Mouse (Mus musculus) heart, adult 9 months (tissue): ENCODE results near the gene Eif2b4.
"Not testable (repeated sequence)": the region's sequence is repeated elsewhere in the genome, so short reads cannot be mapped to it uniquely, and the experiment has no call there.

Experiments
- DNase-seq, 2 experiments: peaks; one replicate each; pipeline ENCODE4 v3.0.0; 2022; ENCODE audit warnings: low spot score in 2 of 2

The Eif2b4 gene

GRCm38 (mm10) chr5:31192939-31193630 is at the start of gene Eif2b4, which contains the start of gene Snx17:
Gene Eif2b4, minus strand, starts transcription at chr5:31193430.
Gene Snx17, plus strand, starts transcription at chr5:31193227.
- DNase-seq, result peak; percentile 99

DNA sequence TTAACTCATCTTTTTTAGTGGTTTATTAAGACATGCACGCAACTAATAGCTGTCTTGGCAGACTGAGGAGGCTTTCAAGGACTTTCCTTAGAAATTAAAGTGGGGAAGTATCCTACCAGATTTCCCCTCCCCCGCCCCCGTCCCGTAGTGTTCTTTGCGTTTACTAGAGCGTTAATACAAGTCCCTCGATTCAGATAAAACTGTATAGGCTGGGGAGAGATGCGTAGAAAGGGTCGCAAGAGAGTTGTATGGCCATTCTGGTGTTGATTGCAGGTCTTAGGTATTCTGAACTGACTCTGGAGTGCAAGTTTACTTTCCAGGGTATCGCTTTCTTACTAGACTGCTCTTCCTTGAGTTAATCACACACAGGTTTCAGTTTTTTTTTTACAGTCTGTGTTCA is 49.0 kb upstream of the Eif2b4 start:
- DNase-seq, result no peak

DNA sequence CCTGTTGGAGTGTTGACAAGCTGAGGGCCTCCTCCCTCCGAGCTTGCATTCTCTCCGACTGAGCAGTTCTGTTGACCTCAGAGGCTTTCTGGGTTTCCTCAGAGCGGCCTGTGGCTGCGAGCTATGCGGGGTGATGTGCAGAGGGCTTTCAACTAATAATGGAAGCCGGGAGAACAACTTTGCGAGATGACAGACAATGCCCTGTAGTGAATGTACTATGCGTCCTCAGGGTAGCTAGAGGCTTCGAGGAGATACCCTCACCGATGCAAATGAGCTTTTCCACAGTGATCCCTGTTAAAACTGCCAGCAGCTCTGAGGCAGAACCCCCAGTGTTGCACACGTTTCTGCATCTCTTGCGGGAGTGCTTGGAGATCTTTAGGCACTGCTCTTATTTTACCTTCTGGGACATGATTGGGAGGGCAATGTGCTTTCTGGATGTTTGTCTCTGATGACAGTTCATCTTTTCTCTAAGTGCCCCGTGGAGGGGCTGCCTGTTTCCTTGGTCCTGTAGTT is 48.3 kb upstream of the Eif2b4 start:
- no peak for DNase-seq

DNA sequence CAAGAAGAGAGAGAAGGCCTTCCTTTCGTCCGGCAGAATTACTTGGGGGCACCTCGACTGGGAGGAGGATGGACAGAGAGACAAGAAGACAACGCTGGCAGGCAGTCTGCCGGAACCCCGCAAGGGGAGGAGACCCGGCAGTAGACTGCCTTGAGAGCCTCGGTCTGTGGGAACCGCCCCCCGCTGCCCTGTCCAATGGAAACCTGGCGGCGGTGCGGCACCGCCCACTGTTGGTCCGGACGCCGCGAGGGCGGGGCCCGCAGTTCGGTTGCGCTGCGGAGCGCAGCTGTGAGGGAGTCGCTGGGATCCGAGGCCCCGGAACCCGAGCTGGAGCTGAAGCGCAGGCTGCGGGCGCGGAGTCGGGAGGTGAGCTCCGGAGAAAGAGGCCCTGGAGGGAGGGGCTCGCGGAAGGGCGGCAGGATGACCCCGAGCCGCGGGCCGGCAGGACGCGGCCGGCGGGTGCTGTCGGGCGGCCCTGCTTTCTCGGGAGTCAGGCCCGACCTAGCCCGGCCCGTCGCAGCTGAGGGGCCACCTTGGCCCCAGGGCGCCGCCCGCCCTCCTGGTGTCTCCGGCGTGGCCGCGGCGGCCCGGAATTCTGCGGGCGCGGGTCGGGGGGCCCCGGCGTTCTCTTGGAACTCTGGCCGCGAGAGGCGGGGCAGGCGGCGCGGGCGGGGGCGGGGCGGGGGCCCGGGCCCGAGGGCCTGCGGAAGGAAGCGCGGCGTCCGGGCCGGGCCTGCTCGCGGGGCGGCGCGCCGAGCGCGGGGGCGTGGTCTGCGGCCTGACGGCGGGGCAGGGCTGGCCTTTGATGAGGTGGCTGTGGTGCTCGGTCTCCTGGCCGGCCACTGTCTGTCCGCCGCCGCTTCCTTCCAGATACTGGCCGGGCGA is 47.6 kb upstream of the Eif2b4 start, which contains the start of the genes Nrbp1 and Gm9970:
TSS of gene Nrbp1 (plus strand) at position 228 of the 885 bp plus-strand sequence.
TSS of gene Gm9970 (minus strand) at position 596 of the 885 bp plus-strand sequence.
- peak; percentile 97 for DNase-seq

GRCm38 (mm10) chr5:31226641-31227040 is 33.4 kb upstream of the Eif2b4 start:
- DNase-seq, result no peak

DNA sequence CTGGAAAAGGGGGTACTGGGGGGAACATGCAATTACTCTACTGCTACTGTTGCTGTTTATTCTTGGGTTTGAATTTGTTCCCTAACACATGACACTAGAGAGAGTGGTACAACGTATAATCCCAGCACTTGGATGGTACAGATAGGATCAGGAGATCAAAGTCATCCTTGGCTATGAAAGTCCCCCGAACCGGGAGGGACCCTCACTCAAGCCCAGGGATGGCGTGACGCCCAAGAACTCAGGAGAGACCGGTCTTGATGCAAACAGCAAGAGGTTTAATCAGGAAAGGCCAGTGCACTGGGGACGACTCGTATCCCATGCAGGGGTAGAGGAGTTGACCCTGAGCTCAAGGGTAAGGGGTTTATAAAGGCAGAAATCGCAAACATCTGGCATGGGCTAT is 29.5 kb upstream of the Eif2b4 start:
- DNase-seq, result no peak

DNA sequence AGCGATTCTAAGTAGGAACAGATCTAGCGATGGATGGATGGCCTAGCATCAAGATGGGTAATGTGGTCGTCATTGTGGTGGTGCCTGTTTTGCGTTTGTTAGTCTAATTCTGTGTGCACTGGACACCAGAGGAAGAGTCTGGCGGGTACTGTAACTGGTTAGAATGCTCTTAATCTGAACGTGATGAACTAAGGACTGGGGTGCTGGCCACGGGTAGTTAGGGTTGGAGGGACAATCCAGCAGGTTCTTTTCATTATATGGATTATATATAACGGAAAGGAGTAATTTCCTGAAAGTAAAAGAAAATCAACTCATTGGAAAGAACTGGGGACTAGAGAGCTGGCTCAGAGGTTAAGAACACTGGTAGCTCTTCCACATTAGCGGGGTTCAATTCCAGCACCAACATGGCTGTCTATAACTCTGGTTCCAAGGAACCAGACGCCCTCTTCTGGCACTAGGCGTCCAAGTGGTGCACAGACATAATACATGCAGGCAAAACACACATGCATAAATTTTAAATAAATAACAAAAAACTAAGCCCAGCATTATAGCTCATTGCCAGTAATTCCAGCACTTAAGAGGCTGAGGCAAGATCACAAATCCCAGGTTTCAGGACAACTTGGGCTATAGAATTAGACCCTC is 28.2 kb upstream of the Eif2b4 start:
- DNase-seq, result no peak

GRCm38 (mm10) chr5:31220448-31221303 is 27.4 kb upstream of the Eif2b4 start, which contains the start of gene Ppm1g:
Gene Ppm1g, minus strand, starts transcription at chr5:31220687.
- peak; percentile 97 to 98 for DNase-seq

- DNase-seq, result no peak
Measured at GRCm38 (mm10) chr5:31219911-31220447, 26.7 kb upstream of the Eif2b4 start.

GRCm38 (mm10) chr5:31219474-31219873 is 26.2 kb upstream of the Eif2b4 start:
- DNase-seq, result no peak

DNA sequence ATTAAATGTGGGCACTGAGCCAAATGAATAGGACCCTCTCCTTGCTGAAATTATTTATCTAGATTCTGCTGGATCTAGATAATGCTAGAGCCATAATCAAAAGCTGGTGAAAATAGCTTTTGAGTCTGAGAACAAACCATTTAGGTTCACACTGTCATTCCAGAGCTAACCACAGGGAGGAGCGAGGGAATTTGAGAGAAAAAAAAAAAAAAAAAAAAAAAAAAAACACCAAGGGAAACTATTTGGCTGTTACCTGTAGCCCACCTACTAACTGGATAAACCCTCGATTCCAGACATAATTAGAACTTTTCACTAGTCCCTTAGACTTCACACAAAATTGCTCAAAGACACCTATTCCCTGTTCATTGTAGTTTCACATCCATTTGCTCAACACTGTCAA is 25.8 kb upstream of the Eif2b4 start:
- DNase-seq, result no peak

GRCm38 (mm10) chr5:31218294-31218693 is 25.1 kb upstream of the Eif2b4 start:
- DNase-seq, result no peak

GRCm38 (mm10) chr5:31216554-31216953 is 23.3 kb upstream of the Eif2b4 start:
- DNase-seq, result not testable (repeated sequence)

- no peak for DNase-seq
Measured at GRCm38 (mm10) chr5:31204421-31204820, 11.2 kb upstream of the Eif2b4 start.

GRCm38 (mm10) chr5:31203866-31204265 is 10.6 kb upstream of the Eif2b4 start:
- DNase-seq, result no peak

DNA sequence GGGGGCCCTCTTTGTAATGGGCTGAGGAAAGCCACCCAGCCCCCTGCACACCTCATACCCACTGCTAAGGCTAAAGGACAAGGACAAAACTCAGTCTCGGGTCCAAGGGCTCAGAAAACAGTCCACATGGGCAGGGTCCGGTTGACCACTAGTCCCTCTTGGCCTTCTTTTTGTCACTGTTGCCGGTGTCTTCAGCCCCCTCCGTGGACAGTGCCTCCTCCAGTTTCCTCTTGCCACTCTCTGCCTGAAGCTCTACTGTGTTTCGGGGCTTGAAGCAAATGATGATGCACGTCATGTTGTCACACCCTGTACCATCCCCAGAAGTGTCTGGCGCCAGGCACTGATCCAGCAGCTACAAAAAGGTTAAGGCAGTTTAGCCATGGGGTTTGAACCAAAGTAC is 9.7 kb upstream of the Eif2b4 start:
- no peak for DNase-seq

GRCm38 (mm10) chr5:31201742-31202590 is 8.7 kb upstream of the Eif2b4 start, which contains the start of gene Zfp513:
Gene Zfp513, minus strand, starts transcription at chr5:31202303.
- peak; percentile 98 to 99 for DNase-seq

DNA sequence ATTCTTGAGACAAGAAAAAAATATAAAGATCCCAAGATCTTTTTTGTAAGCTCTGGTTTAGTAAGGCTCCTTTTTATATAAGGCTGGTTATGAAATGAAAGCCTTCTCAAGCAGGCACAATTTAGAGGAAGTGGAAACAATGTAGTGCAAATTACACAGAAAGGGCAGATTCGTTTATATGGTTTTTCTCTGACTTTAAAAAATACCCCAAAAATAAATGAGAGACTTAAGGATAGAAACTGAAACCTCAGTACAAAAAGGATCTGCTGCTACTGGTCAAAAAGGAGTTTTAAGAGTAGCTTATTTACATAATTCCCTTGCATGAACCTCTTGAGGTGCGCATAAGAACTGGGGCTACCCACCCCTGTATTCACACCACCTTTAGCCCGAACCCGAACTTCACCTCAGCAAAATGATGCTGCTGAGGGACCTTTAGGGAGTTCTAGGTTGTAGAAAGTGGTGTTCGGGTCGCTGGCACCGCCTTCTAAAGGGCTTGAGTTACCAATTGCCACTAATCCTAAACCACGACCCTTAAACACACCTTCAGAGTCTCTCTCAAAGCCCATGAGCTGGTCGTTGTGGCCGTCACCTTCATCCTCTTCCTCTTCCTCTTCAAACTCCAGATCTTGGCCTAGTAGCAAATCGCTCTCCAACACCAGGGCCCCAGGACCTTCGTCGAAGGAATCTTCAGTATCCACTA is 8.0 kb upstream of the Eif2b4 start:
- DNase-seq, result no peak

GRCm38 (mm10) chr5:31200327-31200768 is 7.1 kb upstream of the Eif2b4 start:
- DNase-seq, result no peak
